Mouse (Mus musculus): ENCODE measurements around the gene Hace1.
"Not testable (repeated sequence)": the region's sequence is repeated elsewhere in the genome, so short reads cannot be mapped to it uniquely, and the experiment has no call there.

Gene Hace1

DNA sequence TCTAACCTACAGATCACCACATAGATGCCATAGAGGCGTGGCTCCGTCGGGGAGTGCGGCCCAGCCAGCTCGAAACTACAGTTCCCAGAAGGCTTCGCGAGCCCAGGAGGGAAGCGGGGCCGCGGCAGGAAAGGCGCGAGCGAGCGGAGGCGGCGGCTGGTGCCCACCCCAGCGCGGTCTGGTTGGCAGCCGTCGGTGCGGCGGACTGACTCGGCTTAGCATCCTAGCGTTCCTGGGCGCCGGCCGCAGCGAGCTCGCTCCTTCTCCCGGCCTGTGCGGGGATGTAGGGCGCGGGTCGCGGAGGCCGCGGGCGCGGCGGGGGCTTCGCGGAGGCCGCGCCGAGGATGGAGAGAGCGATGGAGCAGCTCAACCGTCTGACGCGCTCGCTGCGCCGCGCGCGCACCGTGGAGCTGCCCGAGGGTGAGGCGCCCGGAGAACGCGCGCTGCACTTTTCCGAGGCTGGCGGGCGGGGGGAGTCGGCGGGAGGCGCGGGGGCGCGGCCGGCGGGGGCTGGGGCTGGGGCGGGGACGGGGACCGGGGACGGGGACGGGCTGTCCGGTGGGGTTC is at the start of gene Hace1:
Gene Hace1 (plus strand): TSS at position 99 of the 567 bp plus-strand sequence.
- peak; percentile 81 to 91 for DNase-seq

DNA sequence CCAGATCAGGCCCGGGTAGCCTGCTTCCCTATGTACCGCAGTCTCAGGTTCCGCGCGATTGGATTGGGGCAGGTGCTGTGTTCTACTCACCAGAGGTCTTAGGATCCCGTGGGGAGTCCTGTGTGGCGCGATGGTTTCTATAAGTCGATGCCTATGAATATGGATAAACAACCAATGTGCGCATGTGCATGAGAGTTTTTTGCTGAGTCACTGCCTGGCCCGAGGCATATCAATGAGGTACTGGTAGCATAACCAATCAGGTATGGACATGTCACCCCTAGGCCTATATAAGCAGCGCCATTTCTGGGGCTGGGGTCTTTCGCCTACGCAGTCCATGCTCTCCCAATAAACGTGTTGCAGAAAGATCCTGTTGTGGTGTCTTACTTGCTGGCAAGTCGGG is 40.3 kb upstream of the Hace1 start:
- not testable (repeated sequence) for DNase-seq

DNA sequence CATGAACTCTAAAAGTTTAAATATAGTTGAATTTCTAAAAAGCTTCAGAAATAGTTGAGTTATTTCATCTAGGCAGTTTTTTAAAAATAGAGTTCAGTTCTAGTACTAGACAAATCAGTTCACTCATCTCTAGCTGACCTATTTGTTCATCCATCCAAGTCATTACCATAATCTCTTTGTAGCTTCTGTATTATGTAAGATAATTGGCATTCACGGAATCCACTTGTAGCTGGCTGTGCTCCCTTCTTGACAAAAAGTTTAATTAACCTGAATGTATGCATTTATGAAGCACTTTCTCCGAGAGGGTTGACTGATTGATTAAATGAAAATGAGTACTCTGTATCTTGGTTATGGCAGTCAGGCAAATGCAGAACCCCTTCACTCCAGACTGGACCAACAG is 34.9 kb upstream of the Hace1 start:
- no peak for DNase-seq

DNA sequence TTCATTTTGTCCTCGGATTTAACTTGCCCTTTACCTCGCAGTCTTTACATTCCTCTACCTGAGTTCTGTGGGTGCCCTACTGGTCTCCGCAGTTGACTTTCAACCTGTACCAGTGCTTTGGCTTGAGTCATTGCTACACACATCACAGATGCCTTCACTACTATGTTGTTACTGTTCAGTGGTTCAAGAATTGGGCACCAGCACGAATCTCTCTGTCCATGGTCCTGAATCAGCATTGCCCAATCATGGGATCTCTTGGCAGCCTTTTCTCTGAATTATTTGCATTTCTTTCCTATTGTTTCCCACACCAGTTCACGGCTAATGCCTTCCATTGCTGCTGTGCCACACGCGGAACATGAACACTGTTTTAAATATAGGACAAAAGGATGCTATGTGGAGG is 30.8 kb upstream of the Hace1 start:
- DNase-seq = peak; percentile 31 to 65

DNA sequence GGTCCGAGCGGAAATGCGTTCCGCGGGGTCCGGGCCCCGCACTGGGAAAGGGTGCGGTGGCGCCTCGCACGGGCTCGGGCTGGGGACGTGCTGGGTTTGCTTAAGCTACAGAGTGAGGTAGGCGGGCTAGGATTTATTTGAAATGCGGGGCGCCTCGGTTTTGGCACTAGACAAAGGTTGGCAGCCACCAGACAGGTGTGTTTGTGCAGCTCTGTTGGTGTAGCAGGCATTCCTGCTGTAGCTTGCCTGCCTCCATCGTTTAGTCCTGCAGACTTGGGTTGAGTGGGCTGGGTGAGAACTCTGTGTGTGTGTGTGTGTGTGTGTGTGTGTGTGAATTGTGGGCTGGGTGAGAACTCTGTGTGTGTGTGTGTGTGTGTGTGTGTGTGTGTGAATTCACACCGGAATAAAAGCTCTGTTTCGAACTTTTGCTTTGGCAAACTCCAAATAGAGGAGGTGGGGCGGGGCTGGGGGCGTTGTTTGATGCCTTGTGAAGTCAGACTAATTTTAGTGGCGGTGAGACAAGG is 731 bp downstream of the Hace1 start:
- peak; percentile 21 to 48 for DNase-seq

DNA sequence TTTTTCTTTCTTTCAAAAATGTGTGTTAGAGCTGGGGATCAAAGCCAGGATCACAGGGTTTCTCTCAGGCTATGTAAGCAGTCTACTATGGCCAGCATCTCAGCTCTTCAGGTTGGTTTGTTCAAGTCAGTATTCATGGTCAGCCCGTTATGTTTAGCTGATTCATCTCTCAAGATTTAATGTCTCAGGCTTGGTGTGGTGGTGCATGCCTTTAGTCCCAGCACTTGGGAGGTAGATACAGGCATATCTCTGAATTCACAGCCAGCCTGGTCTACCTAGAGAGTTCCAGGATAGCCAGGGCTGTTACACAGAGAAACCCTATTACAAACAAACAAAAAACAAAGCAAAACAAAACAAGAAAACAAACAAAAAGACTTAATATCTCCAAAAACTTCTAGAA is 5.7 kb downstream of the Hace1 start:
- DNase-seq = no peak

DNA sequence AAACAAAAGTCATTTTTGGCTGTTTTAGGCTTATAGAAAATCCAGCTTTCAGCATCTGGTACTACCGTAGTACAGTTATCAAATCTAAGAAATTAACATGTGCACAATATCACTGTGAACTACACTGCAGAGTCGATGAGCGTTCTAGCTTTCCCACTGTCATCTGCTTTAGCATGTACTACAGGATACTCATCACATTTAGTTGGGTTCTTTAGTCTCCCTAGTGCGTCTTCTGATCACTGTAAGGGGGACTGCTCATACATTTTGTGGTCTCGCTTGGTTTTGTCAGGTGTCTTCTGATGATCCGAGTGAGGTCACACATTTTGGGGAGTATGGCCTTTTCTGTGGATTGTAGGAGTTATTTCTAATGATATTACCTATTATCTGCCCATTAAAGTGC is 6.2 kb downstream of the Hace1 start:
- DNase-seq = no peak

DNA sequence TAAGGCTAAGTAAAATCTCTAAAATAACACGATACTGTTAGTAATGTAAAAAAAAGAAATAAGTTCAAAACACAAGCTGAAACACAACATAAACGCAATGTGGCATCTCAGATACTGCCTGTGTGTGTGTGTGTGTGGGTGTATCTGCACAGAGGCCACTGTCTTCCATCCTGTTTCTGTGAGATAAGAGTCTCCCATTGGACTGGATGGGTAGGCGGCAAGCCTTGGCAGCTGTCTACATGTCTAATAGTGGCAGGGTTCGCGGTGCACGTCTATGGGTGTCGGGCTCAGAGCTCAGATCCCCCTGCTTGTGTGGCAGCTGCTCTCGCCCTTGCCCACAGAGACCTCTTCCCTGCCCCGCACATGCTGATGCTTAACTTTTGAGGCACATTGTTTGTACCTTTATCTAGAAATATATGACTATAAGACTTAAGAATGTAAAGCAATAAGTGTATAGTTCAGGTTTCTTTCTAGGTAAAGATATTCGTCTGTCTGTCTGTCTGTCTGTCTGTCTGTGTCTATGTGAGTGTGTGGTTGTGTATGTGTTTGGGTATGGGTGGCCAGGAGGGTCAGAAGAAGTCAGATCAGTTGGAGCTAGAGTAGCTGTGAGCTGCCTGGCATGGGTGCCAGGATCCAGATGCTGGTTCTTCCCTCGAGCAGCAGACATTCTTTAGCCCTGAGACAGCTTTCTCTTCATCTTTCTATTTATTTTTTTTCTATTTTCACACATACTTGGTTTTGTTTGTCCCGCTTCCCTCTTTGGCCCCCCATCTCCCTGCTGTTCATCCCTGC is 6.9 kb downstream of the Hace1 start:
- DNase-seq = no peak

DNA sequence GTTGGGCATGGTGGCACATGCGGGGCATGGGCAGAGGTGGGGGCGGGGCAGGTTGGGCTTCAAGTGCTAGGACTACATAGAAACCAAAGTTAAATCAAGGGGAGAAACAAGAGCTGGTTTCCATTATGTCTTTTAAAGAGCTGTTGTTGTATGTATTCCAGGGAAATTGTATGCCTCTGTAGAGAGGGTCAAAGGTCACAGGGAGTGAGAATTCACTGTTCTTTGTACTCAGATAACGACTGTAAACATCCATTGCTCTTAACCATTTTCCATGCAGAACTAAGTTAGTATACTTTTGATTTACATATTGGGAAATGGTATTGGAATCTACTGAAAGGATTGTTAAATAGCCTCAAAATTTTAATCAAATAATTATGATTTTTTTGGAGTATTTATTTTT is 28.2 kb downstream of the Hace1 start:
- no peak for DNase-seq

DNA sequence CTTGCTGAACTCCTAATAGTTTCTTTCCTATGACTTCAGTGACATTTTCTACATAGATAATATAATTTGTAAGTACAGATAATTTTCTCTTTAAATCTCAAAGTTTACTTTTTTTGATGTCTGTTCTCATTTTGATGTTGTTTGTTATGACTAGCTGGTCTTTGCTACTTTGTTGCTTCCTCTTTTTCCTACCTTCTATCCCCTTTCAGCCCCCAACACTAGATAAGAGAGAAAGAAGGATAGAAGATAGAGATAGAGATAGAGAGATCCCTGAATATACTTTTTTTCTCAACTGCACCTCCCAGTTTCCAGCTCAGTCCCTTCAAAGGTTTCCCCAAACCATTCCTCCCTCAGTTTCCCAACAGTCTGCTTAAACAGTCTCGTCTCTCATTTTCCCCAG is 33.1 kb downstream of the Hace1 start:
- no peak for DNase-seq

DNA sequence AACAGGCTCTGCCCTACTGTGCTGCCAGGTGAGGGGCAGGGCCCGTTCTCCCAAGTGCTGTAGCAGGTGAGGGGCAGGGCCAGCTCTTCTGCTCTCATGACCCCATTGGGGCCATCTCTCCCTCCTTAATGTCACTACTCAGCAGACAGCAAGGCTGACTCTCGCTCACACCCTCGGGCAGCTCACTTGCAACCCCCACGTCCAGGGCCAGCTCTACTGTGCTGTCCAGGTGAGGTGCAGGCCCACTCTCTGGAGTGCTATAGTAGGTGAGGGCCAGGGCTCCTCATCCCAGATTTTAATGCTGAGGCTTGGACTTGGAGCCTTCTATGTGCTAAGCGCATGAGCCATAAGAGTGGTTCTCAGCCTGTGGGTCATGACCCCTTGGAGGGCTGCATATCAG is 38.4 kb downstream of the Hace1 start:
- DNase-seq = no peak

DNA sequence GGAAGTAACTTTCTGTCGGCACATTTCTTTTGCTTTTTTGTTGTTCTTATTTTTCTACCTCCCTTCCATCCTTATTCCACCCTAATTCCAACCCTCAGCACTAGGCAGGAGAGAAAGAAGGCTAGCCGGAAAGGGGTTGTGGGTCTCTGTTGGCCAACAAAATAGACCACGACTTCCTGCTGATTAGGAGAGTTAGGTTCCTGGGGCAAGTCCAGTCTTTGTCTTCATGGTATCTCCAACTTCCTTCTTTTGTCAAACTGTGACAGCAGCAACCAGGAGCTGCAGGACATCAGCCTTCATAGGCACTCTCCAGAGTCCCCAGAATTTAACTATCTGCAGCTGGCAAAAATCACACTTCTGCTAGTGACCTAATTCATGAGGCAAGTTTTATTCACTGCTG is 41.4 kb downstream of the Hace1 start:
- DNase-seq = no peak

DNA sequence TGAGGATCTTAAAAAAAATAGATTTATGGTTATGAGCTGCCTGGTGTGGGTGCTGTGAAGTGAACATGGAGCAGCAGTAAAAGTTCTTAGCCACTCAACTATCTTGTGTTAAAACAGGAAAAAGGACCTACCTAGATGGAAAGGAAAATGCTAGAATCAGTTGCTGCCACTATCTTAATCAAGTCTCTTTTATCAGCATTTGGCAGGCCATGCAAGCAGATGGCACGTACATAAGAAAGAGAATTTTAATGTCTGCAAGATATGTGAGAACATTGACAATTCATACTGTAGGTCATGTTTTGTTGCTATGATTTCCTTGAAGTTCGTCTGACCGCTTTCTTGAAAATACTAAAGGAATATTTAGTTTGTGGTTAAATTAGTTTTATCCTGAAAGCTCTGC is 54.4 kb downstream of the Hace1 start:
- DNase-seq = no peak

DNA sequence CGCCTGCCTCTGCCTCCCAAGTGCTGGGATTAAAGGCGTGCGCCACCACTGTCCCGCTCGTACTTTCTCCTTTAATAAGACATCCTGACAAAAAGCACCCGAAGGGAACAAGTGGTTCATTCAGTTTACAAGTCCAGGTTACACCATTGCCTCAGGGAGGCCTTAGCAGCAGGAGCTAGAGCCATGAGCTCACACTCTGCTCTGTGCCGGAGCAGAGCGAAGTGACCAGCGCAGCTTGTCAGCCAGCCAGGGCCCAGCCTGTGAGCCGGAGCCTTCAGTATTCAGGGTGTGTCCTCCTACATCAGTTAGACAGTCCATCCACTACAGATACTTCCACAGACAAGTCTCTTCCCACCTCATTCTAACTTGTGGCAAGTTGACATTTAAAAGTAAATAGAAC is 55.0 kb downstream of the Hace1 start:
- DNase-seq = no peak

DNA sequence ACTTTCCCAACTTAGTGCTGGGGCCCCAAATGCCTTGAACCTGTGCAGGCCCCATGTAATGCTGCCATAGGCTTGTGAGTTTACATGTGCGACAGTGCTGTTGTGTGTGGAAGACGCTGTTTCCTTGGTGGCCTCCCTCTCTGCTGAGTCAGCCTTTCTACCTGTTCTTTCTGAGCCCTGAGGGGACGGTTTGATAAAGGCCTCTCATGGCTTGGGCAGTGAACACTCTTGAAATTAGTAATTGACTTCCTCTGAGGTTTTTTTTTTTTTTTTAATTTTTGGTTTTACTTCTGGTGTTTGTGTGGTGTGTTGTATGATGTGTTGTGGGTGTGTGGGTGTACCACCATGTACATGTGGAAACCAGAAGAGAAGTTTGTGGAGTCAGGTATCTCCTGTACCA is 57.6 kb downstream of the Hace1 start:
- DNase-seq = no peak

DNA sequence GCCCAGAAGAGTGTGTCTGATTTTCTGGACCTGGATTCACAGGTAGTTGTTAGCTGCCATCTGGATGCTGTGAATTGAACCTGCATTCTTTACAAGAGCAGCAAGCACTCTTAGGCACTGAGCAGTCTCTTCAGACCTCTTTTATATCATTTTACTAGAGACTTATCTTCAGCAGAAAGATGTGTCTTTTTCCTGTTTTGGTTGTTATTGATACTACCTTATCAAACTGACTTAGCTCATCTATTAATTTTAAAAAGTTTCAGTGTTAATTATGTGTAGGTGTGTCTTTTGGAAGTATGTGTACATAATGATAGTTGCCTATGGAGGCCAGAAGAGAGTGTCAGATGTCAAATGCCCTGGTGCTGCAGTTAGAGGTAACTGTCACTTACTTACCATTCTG is 62.1 kb downstream of the Hace1 start:
- DNase-seq = no peak

DNA sequence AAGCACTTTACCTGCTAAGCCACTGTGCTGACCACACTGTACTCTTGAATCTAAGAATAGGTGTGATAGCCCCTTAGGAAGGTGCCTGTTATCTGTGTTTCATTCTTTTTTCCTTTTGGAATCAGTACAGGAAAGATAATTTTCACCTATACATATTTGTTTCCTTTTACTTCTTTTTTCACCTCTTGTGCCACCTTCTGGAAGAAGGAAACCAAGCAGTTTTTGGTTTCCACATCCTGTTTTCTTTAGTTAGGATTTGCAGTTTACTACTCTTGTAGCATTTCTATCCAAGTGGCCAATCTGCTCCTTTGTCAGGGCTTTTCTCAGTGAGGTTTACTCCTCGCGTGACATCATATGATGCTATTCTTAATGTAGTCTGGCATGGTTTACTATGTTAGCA is 76.4 kb downstream of the Hace1 start:
- no peak for DNase-seq

DNA sequence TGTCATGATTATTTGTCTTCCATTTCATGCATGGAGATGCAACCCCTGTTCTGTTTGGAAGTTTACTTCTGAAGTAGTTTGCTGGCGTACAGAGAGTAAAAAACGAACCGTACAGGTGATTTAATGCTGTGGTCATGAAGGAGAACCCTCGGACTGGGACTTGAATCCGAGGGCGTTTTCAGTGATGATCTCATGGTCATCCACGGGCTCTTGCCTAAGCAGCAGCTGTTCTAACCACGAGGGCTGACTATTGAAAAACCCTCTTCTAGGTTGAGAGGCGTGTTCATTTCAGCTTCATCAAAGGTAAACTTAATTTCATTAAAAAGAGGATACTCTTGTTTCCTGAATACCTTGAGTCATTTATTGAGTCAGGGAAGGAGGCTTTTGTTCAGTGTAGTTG is 84.4 kb downstream of the Hace1 start:
- DNase-seq = no peak

DNA sequence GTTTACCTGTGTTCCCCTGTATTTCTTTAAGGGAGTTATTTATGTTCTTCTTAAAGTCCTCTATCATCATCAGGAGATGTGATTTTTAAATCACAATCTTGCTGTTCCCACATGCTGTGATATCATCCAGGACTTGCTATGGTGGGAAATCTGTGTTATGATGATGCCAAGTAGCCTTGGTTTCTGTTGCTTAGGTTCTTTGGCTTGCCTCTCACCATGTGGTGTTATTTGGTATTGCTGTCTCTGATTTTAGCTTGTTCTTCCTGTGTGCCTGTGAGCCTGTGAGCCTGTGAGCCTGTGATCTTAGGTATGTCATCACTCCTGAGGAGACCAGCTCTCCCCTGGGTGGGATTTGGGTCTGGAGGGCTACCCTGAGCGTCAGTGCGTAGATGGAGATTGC is 90.6 kb downstream of the Hace1 start:
- DNase-seq = no peak

DNA sequence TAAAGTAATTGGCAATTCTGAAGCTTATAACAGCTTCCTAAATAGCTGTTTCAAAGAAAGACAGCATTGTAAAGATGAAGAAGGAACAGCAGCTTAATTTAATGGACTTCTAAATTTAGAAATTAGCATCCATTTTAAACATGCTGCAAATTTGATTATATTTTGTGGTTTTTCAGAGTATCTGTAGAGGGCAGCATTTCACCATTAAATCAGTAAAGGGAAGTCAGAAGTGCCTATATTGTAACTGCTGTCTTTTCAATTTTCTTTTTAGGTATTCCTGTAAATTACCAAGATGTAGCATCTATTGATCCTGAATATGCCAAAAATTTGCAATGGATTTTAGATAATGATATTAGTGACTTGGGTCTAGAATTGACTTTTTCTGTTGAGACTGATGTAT is 99.2 kb downstream of the Hace1 start:
- DNase-seq = no peak

DNA sequence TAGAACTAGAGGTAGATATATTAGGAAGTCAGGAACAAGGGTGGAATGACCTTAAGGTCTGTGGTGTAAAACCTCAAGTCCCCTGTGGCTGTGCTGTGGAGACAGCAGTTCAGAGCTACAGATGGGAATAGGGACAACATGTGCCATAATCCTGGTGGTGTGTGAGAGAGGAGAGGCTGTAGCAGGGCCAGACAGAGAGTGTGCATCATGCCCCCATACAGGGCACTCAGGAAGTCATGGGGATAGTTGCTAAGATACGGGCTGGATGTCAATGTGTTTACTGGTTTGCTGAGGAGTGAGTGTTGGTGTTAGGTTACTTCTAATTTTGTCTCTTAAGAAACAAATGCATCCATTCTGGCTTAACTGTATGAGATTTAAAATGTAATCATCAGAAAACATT is 108.6 kb downstream of the Hace1 start:
- DNase-seq = no peak

DNA sequence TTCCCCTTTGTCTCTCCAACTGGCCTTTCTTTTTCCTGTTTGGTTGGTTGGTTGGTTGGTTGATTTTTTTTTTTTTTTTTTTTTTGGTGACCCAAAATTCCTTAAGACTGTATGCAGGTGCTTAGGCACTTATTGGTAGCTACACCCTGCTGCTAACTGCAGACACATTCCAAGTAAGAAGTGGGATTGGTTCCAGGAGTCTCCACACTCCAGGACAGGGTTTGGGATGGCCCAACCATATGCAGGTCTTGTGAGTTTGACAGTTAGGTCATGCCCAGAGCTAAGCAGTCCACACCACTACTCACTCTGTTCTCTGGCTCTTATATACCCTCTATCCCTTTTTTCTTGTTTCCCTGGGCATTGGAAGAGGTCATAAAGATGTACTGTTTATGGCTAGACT is 117.3 kb downstream of the Hace1 start:
- no peak for DNase-seq

DNA sequence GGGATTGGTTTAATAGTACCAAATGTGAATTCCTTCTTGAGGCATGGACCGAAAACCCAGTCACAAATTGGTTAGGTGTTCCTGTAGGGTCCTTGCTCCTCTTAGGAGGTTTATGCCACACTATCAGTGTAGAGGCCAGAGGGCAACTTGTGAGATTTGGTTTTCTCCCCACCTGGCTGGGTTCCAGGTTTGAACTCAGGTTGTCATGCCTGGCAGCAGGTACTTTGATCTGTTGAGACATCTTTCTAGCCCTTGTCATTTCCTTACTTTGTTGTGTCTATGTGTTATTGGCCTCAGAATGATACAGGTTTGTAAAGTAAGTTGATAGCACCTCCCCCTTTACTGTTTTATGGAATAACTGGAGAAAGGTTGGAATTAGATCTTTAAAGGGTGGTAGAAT is 117.9 kb downstream of the Hace1 start:
- no peak for DNase-seq

DNA sequence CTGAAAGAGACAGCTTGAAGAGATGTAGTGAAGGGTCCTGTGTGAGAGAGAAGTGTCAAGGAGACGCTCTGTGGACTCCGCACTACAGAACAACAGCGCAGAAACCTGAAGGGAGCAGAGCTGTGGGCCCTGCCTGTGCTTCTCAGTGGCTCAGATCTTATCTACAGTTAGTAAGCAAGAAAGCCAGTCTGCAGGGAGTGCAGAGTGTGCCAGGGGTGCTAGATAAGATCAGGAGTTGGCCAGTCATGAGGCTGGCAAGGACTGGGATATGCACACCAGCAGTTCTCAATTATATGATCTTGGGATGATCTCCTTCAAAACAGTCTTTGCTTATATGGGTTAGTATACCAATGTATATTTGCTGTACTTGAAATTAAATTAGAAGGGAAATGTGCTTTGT is 121.3 kb downstream of the Hace1 start:
- peak; percentile 27 to 32 for DNase-seq

DNA sequence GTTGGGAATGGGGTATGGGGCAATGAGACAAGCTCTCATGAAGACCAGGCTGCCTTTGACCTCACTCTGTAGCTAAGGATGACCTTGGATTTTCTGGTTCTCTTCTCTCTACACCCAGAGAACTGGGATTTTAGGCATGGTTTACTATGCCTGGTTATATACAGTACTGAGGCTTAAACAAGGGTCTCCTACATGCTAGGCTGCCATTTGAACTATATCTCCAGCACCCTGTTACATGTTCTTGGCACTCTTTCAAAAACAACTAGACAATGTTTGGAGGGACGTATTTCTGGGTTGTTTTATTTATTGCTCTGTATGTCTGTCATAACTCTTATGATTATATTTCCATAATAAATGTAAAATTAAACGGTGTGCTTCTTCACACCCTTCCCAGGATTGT is 129.2 kb downstream of the Hace1 start:
- DNase-seq = no peak

All from kidney, postnatal 36 days (tissue).